7 mouse cellular contexts compared by ENCODE assay signal in the genomic region with DNA sequence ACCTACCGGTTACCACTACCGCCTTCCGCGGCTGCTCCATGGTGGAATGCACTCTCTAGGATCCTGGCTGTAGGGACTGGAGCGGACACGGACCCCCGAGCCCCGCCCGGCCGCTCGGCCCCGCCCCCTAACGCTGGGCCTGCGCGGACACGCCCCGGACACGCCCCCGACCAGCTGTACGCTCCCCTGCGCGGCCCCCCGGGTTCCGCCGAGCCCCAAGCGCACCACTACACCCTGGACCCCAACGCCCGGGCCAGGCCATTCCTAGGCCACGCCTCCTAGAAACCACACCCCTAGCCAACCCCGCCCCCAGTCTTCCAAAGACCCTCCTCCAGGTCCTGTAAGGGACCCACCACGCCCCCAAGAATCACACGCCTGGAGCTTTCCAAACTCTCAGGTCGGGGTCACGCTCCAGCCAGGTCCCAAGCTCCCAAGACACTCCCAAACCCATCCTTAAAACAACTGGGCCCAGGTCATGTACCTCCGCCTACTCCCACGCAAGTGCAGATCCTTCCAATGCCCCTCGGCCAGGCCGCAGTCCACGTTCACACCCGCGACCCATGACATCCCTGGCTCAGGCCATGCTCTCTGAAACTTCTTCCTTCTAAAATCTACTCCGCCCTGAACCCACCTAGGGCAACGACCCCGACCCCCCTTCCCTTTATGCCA. TPM values are rescaled to one million over a fixed set of nuclear protein-coding genes. Genes with fewer than 3 reads are reported as not detected.
DNase-seq lines count a peak whose midpoint lies in the region; ATAC-seq and TF ChIP-seq lines count a peak whose summit lies in the region.

No protein-coding gene starts in this region.

- H3K27ac ChIP-seq in intestine, postnatal 0 days (ENCODE audit: low read depth, low read length) = peak overlapping the region; percentile 91
- H3K27ac ChIP-seq in midbrain, embryonic 11.5 days (ENCODE audit: low read depth, low read length) = no peak overlapping the region; the same call in 1 of the 2 replicates

- no peaks in the 10 kb centered on the region for H3K9me3 ChIP-seq in intestine, postnatal 0 days (ENCODE audit: control insufficient read depth)
- H3K9me3 ChIP-seq in midbrain, embryonic 11.5 days (ENCODE audit: control insufficient read depth, low read length) = no peaks in the 10 kb centered on the region

- intact Hi-C loops in left cerebral cortex, postnatal 4 days (cut with DNase I) = no loop called here

- peak overlapping the region; percentile 92 for H3K4me2 ChIP-seq in intestine, postnatal 0 days (replicated peaks; ENCODE audit: low read depth)
- H3K4me2 ChIP-seq in midbrain, embryonic 11.5 days = peak overlapping the region; percentile 91

- 1% methylated on average over 44 of the region's 44 CpGs for WGBS in intestine, postnatal 0 days
- under 1% methylated on average over 44 of the region's 44 CpGs for WGBS in midbrain, embryonic 11.5 days

- no peaks in the 10 kb centered on the region for H3K27me3 ChIP-seq in intestine, postnatal 0 days (replicated peaks; ENCODE audit: control insufficient read depth, insufficient read depth, low read length)
- no peaks in the 10 kb centered on the region for H3K27me3 ChIP-seq in midbrain, embryonic 11.5 days (ENCODE audit: control insufficient read depth, insufficient read depth, low read length)

- H3K36me3 ChIP-seq in intestine, postnatal 0 days (ENCODE audit: control insufficient read depth, insufficient read depth) = peaks cover 24% of the 10 kb centered on the region
- no peaks in the 10 kb centered on the region for H3K36me3 ChIP-seq in midbrain, embryonic 11.5 days (ENCODE audit: control insufficient read depth, insufficient read depth, low read length)

- no peaks in the 10 kb centered on the region for H3K4me1 ChIP-seq in intestine, postnatal 0 days (replicated peaks; ENCODE audit: control insufficient read depth, insufficient read depth, low read length)
- peaks cover 42% of the 10 kb centered on the region for H3K4me1 ChIP-seq in midbrain, embryonic 11.5 days (ENCODE audit: control insufficient read depth, insufficient read depth, low read length)

- ATAC-seq in granulocyte monocyte progenitor cell, adult 5-6 weeks (replicated peaks; ENCODE audit: poor library complexity, severe bottlenecking) = peak; percentile 90
- peak; percentile 88 for ATAC-seq in intestine, postnatal 0 days
- peak; percentile 91 for ATAC-seq in midbrain, embryonic 11.5 days (ENCODE audit: low FRiP score)

- TF ChIP-seq CTCF in intestine, postnatal 0 days (IDR thresholded peaks at IDR 0.05; ENCODE audit: low read depth) = no peak

- peak overlapping the region; percentile 82 for H3K9ac ChIP-seq in intestine, postnatal 0 days (ENCODE audit: low read depth, low read length)
- H3K9ac ChIP-seq in midbrain, embryonic 11.5 days (ENCODE audit: low read length) = peak overlapping the region; percentile 82

- DNase-seq in adrenal gland, postnatal 10 days = peak; percentile 97
- DNase-seq in embryo, embryonic 9.5 days (ENCODE audit: extremely low spot score) = peak; percentile 99
- DNase-seq in left cerebral cortex, postnatal 4 days = peak; percentile 81
- DNase-seq in midbrain, embryonic 11.5 days (ENCODE audit: low spot score, missing footprints) = peak; percentile 100
- DNase-seq in skeletal muscle tissue, adult 2 months (ENCODE audit: low read depth, low spot score) = peak; percentile 78

- peak overlapping the region; percentile 85 for H3K4me3 ChIP-seq in intestine, postnatal 0 days (ENCODE audit: low read depth, low read length)
- H3K4me3 ChIP-seq in midbrain, embryonic 11.5 days (ENCODE audit: low read depth, low read length) = peak overlapping the region; percentile 79

RNA-seq across cellular contexts. Expression of gene Pgpep1, which starts 0.5 kb away (rescaled TPM):
- total RNA-seq in adrenal gland, postnatal 10 days (2021) = 10 to 100 TPM; 65.7 to 80.6 TPM
- total RNA-seq in granulocyte monocyte progenitor cell, adult 5-6 weeks (2014; fragmentation: Nextera tagmentation) = 8.5 and 31.0 TPM in 2 replicates
- total RNA-seq in granulocyte monocyte progenitor cell, adult 5-6 weeks (2017) = 6.5 and 6.9 TPM in 2 replicates
- 79.0 and 92.1 TPM in 2 replicates for polyA plus RNA-seq in intestine, postnatal 0 days (2015; fragmentation: Nextera tagmentation; extraction: Ambion mirVana)
- total RNA-seq in left cerebral cortex, postnatal 4 days (2021) = 10 to 100 TPM; 29.7 to 30.5 TPM
- 103 and 108 TPM in 2 replicates for polyA plus RNA-seq in midbrain, embryonic 11.5 days (2014; fragmentation: Nextera tagmentation; extraction: Ambion mirVana)

RNA-seq across cellular contexts. Expression of gene Lsm4, which starts 13.3 kb away (rescaled TPM):
- total RNA-seq in adrenal gland, postnatal 10 days (2021) = 10 to 100 TPM; 91.5 to 94.7 TPM
- total RNA-seq in granulocyte monocyte progenitor cell, adult 5-6 weeks (2014; fragmentation: Nextera tagmentation) = 187 and 226 TPM in 2 replicates
- 247 and 312 TPM in 2 replicates for total RNA-seq in granulocyte monocyte progenitor cell, adult 5-6 weeks (2017)
- 181 and 182 TPM in 2 replicates for polyA plus RNA-seq in intestine, postnatal 0 days (2015; fragmentation: Nextera tagmentation; extraction: Ambion mirVana)
- total RNA-seq in left cerebral cortex, postnatal 4 days (2021) = 10 to 100 TPM; 85.2 to 93.7 TPM
- polyA plus RNA-seq in midbrain, embryonic 11.5 days (2014; fragmentation: Nextera tagmentation; extraction: Ambion mirVana) = 305 and 326 TPM in 2 replicates

RNA-seq across cellular contexts. Expression of gene Gdf15, which starts 27.5 kb away (rescaled TPM):
- 1 to 10 TPM in 1 of 2 experiments, under 1 TPM in 1; 0.79 to 1.7 TPM for total RNA-seq in adrenal gland, postnatal 10 days (2021)
- total RNA-seq in granulocyte monocyte progenitor cell, adult 5-6 weeks (2014; fragmentation: Nextera tagmentation) = not detected in 2 replicates
- total RNA-seq in granulocyte monocyte progenitor cell, adult 5-6 weeks (2017) = 0.67 TPM in 1 of 2 replicates, not detected in the other
- polyA plus RNA-seq in intestine, postnatal 0 days (2015; fragmentation: Nextera tagmentation; extraction: Ambion mirVana) = 1.7 and 1.9 TPM in 2 replicates
- not detected for total RNA-seq in left cerebral cortex, postnatal 4 days (2021)
- polyA plus RNA-seq in midbrain, embryonic 11.5 days (2014; fragmentation: Nextera tagmentation; extraction: Ambion mirVana) = 0.10 and 0.11 TPM in 2 replicates

RNA-seq across cellular contexts. Expression of gene Jund, which starts 39.0 kb away (rescaled TPM):
- 100 to 1,000 TPM; 149 to 185 TPM for total RNA-seq in adrenal gland, postnatal 10 days (2021)
- 7.7 and 12.3 TPM in 2 replicates for total RNA-seq in granulocyte monocyte progenitor cell, adult 5-6 weeks (2014; fragmentation: Nextera tagmentation)
- 24.6 and 27.0 TPM in 2 replicates for total RNA-seq in granulocyte monocyte progenitor cell, adult 5-6 weeks (2017)
- 114 and 121 TPM in 2 replicates for polyA plus RNA-seq in intestine, postnatal 0 days (2015; fragmentation: Nextera tagmentation; extraction: Ambion mirVana)
- 100 to 1,000 TPM; 146 to 158 TPM for total RNA-seq in left cerebral cortex, postnatal 4 days (2021)
- 119 and 138 TPM in 2 replicates for polyA plus RNA-seq in midbrain, embryonic 11.5 days (2014; fragmentation: Nextera tagmentation; extraction: Ambion mirVana)

RNA-seq across cellular contexts. Expression of gene Iqcn, which starts 43.5 kb away (rescaled TPM):
- under 1 TPM; 0.15 to 0.30 TPM for total RNA-seq in adrenal gland, postnatal 10 days (2021)
- total RNA-seq in granulocyte monocyte progenitor cell, adult 5-6 weeks (2014; fragmentation: Nextera tagmentation) = not detected in 2 replicates
- total RNA-seq in granulocyte monocyte progenitor cell, adult 5-6 weeks (2017) = not detected in 2 replicates
- not detected in 2 replicates for polyA plus RNA-seq in intestine, postnatal 0 days (2015; fragmentation: Nextera tagmentation; extraction: Ambion mirVana)
- under 1 TPM; 0.40 to 0.50 TPM for total RNA-seq in left cerebral cortex, postnatal 4 days (2021)
- polyA plus RNA-seq in midbrain, embryonic 11.5 days (2014; fragmentation: Nextera tagmentation; extraction: Ambion mirVana) = 0.04 TPM in 1 of 2 replicates, not detected in the other
